Mouse (Mus musculus): ENCODE results near the gene Dnajc17. TPM values are rescaled to one million over a fixed set of nuclear protein-coding genes. Genes with fewer than 3 reads are reported as not detected.

The Dnajc17 gene
- 7.8 and 8.8 TPM in 2 replicates for polyA plus RNA-seq (2012; ENCODE audit: insufficient read depth, insufficient read length, missing spikeins)

- H3K27ac ChIP-seq (replicated peaks; ENCODE audit: low read depth, low read length) = peak within 1 kb of the TSS; percentile 93
- 0 out of 2 replicates have a peak, but pooled peaks cover 3% of the 10 kb centered on the region for H3K4me1 ChIP-seq (ENCODE audit: control insufficient read depth, insufficient read depth, insufficient read length, low read length)
- H3K4me3 ChIP-seq (ENCODE audit: insufficient read depth, low read depth, low read length) = peak within 1 kb of the TSS; percentile 94
These were observed at the start of gene Dnajc17, which contains the start of gene Zfyve19 for GRCm38 (mm10) chr2:119208344-119209175. TSS of gene Dnajc17 (minus strand) at chr2:119208795. TSS of gene Zfyve19 (plus strand) at chr2:119208617.

- Histone ChIP-seq H3K27ac (replicated peaks; ENCODE audit: low read depth, low read length) (no peak overlapping the region), H3K4me3 (ENCODE audit: insufficient read depth, low read depth, low read length) (no peak overlapping the region), H3K4me1 (ENCODE audit: control insufficient read depth, insufficient read depth, insufficient read length, low read length) (no peaks in the 10 kb centered on the region)
These were observed 46.4 kb upstream of the Dnajc17 start for GRCm38 (mm10) chr2:119254976-119255375.

GRCm38 (mm10) chr2:119250826-119251478, 42.4 kb upstream of the Dnajc17 start:
- H3K27ac ChIP-seq (replicated peaks; ENCODE audit: low read depth, low read length) = no peak overlapping the region
- no peak overlapping the region; the same call in 1 of the 2 replicates for H3K4me3 ChIP-seq (ENCODE audit: insufficient read depth, low read depth, low read length)
- no peaks in the 10 kb centered on the region for H3K4me1 ChIP-seq (ENCODE audit: control insufficient read depth, insufficient read depth, insufficient read length, low read length)

- no peak overlapping the region for H3K4me3 ChIP-seq (ENCODE audit: insufficient read depth, low read depth, low read length)
- no peak overlapping the region for H3K27ac ChIP-seq (replicated peaks; ENCODE audit: low read depth, low read length)
- H3K4me1 ChIP-seq (ENCODE audit: control insufficient read depth, insufficient read depth, insufficient read length, low read length) = no peaks in the 10 kb centered on the region
These were observed 41.8 kb upstream of the Dnajc17 start for GRCm38 (mm10) chr2:119250377-119250776.

GRCm38 (mm10) chr2:119249592-119250061, 41.0 kb upstream of the Dnajc17 start:
- Histone ChIP-seq H3K27ac (replicated peaks; ENCODE audit: low read depth, low read length) (no peak overlapping the region), H3K4me3 (ENCODE audit: insufficient read depth, low read depth, low read length) (no peak overlapping the region), H3K4me1 (ENCODE audit: control insufficient read depth, insufficient read depth, insufficient read length, low read length) (no peaks in the 10 kb centered on the region)

- H3K4me1 ChIP-seq (ENCODE audit: control insufficient read depth, insufficient read depth, insufficient read length, low read length) = no peaks in the 10 kb centered on the region
- H3K4me3 ChIP-seq (ENCODE audit: insufficient read depth, low read depth, low read length) = no peak overlapping the region
These were observed 39.3 kb upstream of the Dnajc17 start for GRCm38 (mm10) chr2:119247904-119248303.

GRCm38 (mm10) chr2:119245246-119245645, 36.7 kb upstream of the Dnajc17 start:
- no peak overlapping the region for H3K4me3 ChIP-seq (ENCODE audit: insufficient read depth, low read depth, low read length)
- no peak overlapping the region for H3K27ac ChIP-seq (replicated peaks; ENCODE audit: low read depth, low read length)
- H3K4me1 ChIP-seq (ENCODE audit: control insufficient read depth, insufficient read depth, insufficient read length, low read length) = no peaks in the 10 kb centered on the region

More at GRCm38 (mm10) chr2:119247904-119248303, 39.3 kb upstream of the Dnajc17 start:
- H3K27ac ChIP-seq (replicated peaks; ENCODE audit: low read depth, low read length) = no peak overlapping the region

GRCm38 (mm10) chr2:119242548-119242947, 34.0 kb upstream of the Dnajc17 start:
- H3K27ac ChIP-seq (replicated peaks; ENCODE audit: low read depth, low read length) = no peak overlapping the region
- H3K4me3 ChIP-seq (ENCODE audit: insufficient read depth, low read depth, low read length) = no peak overlapping the region
- H3K4me1 ChIP-seq (ENCODE audit: control insufficient read depth, insufficient read depth, insufficient read length, low read length) = no peaks in the 10 kb centered on the region

GRCm38 (mm10) chr2:119240819-119241186, 32.2 kb upstream of the Dnajc17 start:
- Histone ChIP-seq H3K4me1 (ENCODE audit: control insufficient read depth, insufficient read depth, insufficient read length, low read length) (peaks cover 3% of the 10 kb centered on the region; the same call in 1 of the 2 replicates), H3K27ac (replicated peaks; ENCODE audit: low read depth, low read length) (no peak overlapping the region), H3K4me3 (ENCODE audit: insufficient read depth, low read depth, low read length) (no peak overlapping the region)

GRCm38 (mm10) chr2:119240075-119240818, 31.7 kb upstream of the Dnajc17 start:
- Histone ChIP-seq H3K27ac (replicated peaks; ENCODE audit: low read depth, low read length) (no peak overlapping the region), H3K4me1 (ENCODE audit: control insufficient read depth, insufficient read depth, insufficient read length, low read length) (peaks cover 3% of the 10 kb centered on the region; the same call in 1 of the 2 replicates), H3K4me3 (ENCODE audit: insufficient read depth, low read depth, low read length) (no peak overlapping the region)

- Histone ChIP-seq H3K4me3 (ENCODE audit: insufficient read depth, low read depth, low read length) (no peak overlapping the region), H3K27ac (replicated peaks; ENCODE audit: low read depth, low read length) (no peak overlapping the region), H3K4me1 (ENCODE audit: control insufficient read depth, insufficient read depth, insufficient read length, low read length) (peaks cover 3% of the 10 kb centered on the region; the same call in 1 of the 2 replicates)
These were observed 30.1 kb upstream of the Dnajc17 start for GRCm38 (mm10) chr2:119238671-119239070.

GRCm38 (mm10) chr2:119237871-119238220, 29.3 kb upstream of the Dnajc17 start:
- Histone ChIP-seq H3K4me3 (ENCODE audit: insufficient read depth, low read depth, low read length) (peak overlapping the region; percentile 52), H3K4me1 (ENCODE audit: control insufficient read depth, insufficient read depth, insufficient read length, low read length) (peaks cover 3% of the 10 kb centered on the region; the same call in 1 of the 2 replicates), H3K27ac (replicated peaks; ENCODE audit: low read depth, low read length) (no peak overlapping the region)

- peaks cover 3% of the 10 kb centered on the region; the same call in 1 of the 2 replicates for H3K4me1 ChIP-seq (ENCODE audit: control insufficient read depth, insufficient read depth, insufficient read length, low read length)
- peak within 1 kb of the TSS; percentile 52 for H3K4me3 ChIP-seq (ENCODE audit: insufficient read depth, low read depth, low read length)
- H3K27ac ChIP-seq (replicated peaks; ENCODE audit: low read depth, low read length) = no peak within 1 kb of the TSS
These were observed 28.7 kb upstream of the Dnajc17 start, which contains the start of gene Spint1 for GRCm38 (mm10) chr2:119237210-119237870. TSS of gene Spint1 (plus strand) at chr2:119237362.

GRCm38 (mm10) chr2:119236682-119237209, 28.2 kb upstream of the Dnajc17 start:
- H3K4me1 ChIP-seq (ENCODE audit: control insufficient read depth, insufficient read depth, insufficient read length, low read length) = peaks cover 3% of the 10 kb centered on the region; the same call in 1 of the 2 replicates
- peak overlapping the region; percentile 52 for H3K4me3 ChIP-seq (ENCODE audit: insufficient read depth, low read depth, low read length)
- no peak overlapping the region for H3K27ac ChIP-seq (replicated peaks; ENCODE audit: low read depth, low read length)
